Mouse (Mus musculus): ENCODE data around the gene Lypd5. TPM values are rescaled to one million over a fixed set of nuclear protein-coding genes. Genes with fewer than 3 reads are reported as not detected.
"Not testable (repeated sequence)": the region's sequence is repeated elsewhere in the genome, so short reads cannot be mapped to it uniquely, and the experiment has no call there.

The Lypd5 gene
- polyA plus RNA-seq, 1 experiment from 2014 or later: not detected

DNA sequence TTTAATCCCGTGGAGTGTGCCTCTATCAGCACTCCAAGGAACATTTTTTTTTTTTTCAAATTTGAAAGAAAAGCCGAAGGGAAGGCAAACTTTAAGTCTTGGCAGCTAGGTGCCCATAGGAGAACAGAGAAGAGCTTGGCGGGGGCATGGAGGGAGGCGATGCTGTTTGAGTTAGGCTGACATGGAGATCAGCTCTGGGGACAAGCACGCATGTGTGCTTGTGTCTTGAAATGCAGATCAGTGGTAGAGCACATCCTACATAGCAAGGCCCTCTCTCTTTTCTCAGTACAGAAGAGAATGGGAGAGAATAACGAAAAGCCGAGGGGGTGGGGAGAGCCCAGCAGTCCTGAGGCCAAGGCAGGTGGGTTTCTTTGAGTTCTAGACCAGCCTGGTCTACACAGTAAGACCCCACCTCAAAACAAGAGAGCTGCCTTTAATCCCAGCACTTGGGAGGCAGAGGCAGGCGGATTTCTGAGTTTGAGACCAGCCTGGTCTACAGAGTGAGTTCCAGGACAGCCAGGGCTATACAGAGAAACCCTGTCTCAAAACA lies 49.4 kb downstream of the Lypd5 start:
- Histone ChIP-seq H3K27ac (replicated peaks; ENCODE audit: low read depth, low read length) (no peak overlapping the region), H3K9ac (replicated peaks; ENCODE audit: low read length) (no peak overlapping the region), H3K4me1 (ENCODE audit: control insufficient read depth, insufficient read depth, low read length) (no peaks in the 10 kb centered on the region), H3K4me2 (ENCODE audit: low read length) (no peak overlapping the region), H3K9me3 (ENCODE audit: control insufficient read depth, low read length) (no peaks in the 10 kb centered on the region), H3K27me3 (ENCODE audit: control insufficient read depth, insufficient read depth, low read length) (no peaks in the 10 kb centered on the region), H3K4me3 (replicated peaks; ENCODE audit: low read depth, low read length) (no peak overlapping the region), H3K36me3 (ENCODE audit: control insufficient read depth, insufficient read depth, low read length) (peaks cover 1% of the 10 kb centered on the region)
- ATAC-seq (ENCODE audit: low FRiP score, low TSS enrichment) (no peak), DNase-seq (no peak)
- 94% methylated on average over 8 of the region's 8 CpGs for WGBS

DNA sequence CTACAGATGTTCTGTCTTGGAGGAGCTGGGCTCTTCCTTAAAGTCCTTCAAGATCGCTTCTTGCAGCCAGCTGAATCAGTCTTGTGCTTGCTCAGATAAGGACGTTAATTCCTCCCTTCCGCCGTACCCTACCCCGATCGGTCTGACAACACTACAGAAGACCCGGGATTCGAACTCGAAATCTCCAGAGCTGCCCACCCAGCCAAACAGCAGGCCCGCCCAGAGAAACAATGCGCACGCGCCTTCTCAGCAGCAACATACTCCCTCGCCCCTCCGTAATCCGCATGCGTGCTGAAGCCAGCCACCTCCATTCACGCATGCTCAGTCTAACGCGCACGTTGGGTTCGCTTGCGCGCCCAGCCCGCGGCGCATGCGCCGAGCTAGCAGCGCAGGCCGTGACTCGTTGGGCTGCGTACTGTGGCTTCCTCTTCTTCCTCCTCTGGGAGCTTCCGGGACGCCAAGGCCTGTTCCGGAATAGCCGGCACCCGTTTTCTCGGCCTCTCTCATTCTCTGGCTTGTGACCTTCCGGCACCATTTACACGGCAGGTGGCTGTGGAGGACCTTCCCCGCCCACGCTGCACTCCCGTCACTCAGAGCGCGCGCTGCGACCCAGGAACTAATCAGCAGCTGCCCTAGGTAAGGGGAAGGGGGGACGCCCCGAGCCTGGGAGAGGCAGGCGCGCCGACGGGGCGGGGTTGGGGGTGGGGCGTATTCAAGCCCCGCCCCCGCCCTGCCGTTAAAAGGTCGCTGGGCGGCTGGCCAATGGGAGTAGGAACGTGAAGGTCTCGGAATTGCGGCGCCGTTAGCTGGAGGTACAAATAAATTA lies 50.5 kb downstream of the Lypd5 start, which contains the start of gene Smg9:
Smg9 (plus strand) TSS at position 364 of the 826 bp plus-strand sequence.
- H3K9me3 ChIP-seq (ENCODE audit: control insufficient read depth, low read length): no peaks in the 10 kb centered on the region
- DNase-seq (peak; percentile 100), ATAC-seq (ENCODE audit: low FRiP score, low TSS enrichment) (peak; percentile 95)
- peak within 1 kb of the TSS; percentile 61 for H3K4me3 ChIP-seq (replicated peaks; ENCODE audit: low read depth, low read length)
- H3K9ac ChIP-seq (replicated peaks; ENCODE audit: low read length): peak within 1 kb of the TSS; percentile 73
- no peaks in the 10 kb centered on the region for H3K4me1 ChIP-seq (ENCODE audit: control insufficient read depth, insufficient read depth, low read length)
- peak within 1 kb of the TSS; percentile 97 for H3K27ac ChIP-seq (replicated peaks; ENCODE audit: low read depth, low read length)
- no peaks in the 10 kb centered on the region for H3K27me3 ChIP-seq (ENCODE audit: control insufficient read depth, insufficient read depth, low read length)
- peaks cover 10% of the 10 kb centered on the region for H3K36me3 ChIP-seq (ENCODE audit: control insufficient read depth, insufficient read depth, low read length)
- H3K4me2 ChIP-seq (ENCODE audit: low read length): peak within 1 kb of the TSS; percentile 60
- 2% methylated on average over 66 of the region's 66 CpGs for WGBS

DNA sequence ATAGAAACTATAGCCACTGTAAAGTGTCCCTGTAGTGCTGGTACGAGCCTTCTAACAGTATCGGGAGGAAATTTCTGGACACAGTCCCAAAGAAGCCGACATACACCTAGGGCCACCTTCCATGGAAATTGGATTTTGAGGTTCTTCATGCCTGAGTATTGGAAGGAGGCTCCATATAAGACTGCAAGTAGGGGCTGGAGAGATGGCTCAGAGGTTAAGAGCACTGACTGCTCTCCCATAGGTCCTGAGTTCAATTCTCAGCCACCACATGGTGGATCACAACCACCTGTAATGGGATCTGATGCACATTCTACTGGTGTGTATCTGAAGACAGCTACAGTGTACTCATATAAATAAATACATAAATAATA lies 51.1 kb downstream of the Lypd5 start:
- Histone ChIP-seq H3K4me3 (replicated peaks; ENCODE audit: low read depth, low read length) (peak overlapping the region; percentile 61), H3K9ac (replicated peaks; ENCODE audit: low read length) (peak overlapping the region; percentile 73), H3K27me3 (ENCODE audit: control insufficient read depth, insufficient read depth, low read length) (no peaks in the 10 kb centered on the region), H3K27ac (replicated peaks; ENCODE audit: low read depth, low read length) (peak overlapping the region; percentile 97), H3K9me3 (ENCODE audit: control insufficient read depth, low read length) (no peaks in the 10 kb centered on the region), H3K36me3 (ENCODE audit: control insufficient read depth, insufficient read depth, low read length) (peaks cover 16% of the 10 kb centered on the region), H3K4me2 (ENCODE audit: low read length) (peak overlapping the region; percentile 60), H3K4me1 (ENCODE audit: control insufficient read depth, insufficient read depth, low read length) (no peaks in the 10 kb centered on the region)
- WGBS: 20% methylated on average over 3 of the region's 3 CpGs
- DNase-seq (no peak), ATAC-seq (ENCODE audit: low FRiP score, low TSS enrichment) (no peak)

DNA sequence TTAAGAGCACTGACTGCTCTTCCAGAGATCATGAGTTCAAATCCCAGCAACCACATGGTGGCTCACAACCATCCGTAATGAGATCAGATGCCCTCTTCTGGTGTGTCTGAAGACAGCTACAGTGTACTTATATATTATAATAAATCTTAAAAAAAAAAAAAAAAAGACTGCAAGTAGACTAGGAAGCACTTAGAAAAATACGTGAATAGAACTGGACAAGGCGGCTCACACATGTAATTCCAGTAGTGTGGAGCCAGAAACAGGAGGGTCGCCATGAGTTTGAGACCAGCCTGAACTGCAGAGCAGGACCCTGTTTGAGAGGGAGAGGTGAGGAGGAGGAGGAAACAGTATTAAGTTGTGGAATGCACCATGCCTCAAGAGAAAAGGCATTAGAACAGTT lies 51.5 kb downstream of the Lypd5 start:
- 93% methylated on average over 4 of the region's 4 CpGs for WGBS
- H3K4me3 ChIP-seq (replicated peaks; ENCODE audit: low read depth, low read length): peak overlapping the region; percentile 61; the same call in 1 of the 2 replicates
- DNase-seq; H3K27ac ChIP-seq (replicated peaks; ENCODE audit: low read depth, low read length); H3K9ac ChIP-seq (replicated peaks; ENCODE audit: low read length); H3K9me3 ChIP-seq (ENCODE audit: control insufficient read depth, low read length); H3K27me3 ChIP-seq (ENCODE audit: control insufficient read depth, insufficient read depth, low read length); H3K4me1 ChIP-seq (ENCODE audit: control insufficient read depth, insufficient read depth, low read length); ATAC-seq (ENCODE audit: low FRiP score, low TSS enrichment): not testable (repeated sequence)
- H3K36me3 ChIP-seq (ENCODE audit: control insufficient read depth, insufficient read depth, low read length): peaks cover 19% of the 10 kb centered on the region
- H3K4me2 ChIP-seq (ENCODE audit: low read length): peak overlapping the region; percentile 60

DNA sequence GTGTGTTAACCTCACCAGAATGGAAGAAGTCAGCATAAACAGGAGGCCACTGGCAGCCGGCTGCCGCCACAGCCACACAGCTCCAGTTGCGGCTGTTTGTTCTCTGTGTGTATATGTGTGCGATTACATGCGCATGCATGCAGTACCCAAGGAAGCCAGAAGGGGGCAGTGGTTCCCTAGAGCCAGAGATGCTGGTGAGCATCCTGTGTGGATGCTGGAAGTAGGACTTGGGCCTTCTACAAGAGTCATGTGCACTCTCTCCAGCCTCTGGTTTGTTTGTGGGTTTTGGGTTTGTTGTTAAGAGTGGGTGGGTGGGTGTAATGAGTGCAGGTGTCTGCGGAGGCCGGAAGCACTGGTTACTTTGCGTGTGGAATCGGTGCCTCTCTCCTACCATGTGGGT lies 53.9 kb downstream of the Lypd5 start:
- peaks cover 36% of the 10 kb centered on the region for H3K36me3 ChIP-seq (ENCODE audit: control insufficient read depth, insufficient read depth, low read length)

More for the DNA sequence above, 53.9 kb downstream of the Lypd5 start:
- no peaks in the 10 kb centered on the region for H3K9me3 ChIP-seq (ENCODE audit: control insufficient read depth, low read length)
- no peak overlapping the region for H3K4me2 ChIP-seq (ENCODE audit: low read length)
- DNase-seq: no peak
- no peaks in the 10 kb centered on the region for H3K4me1 ChIP-seq (ENCODE audit: control insufficient read depth, insufficient read depth, low read length)
- no peak overlapping the region for H3K9ac ChIP-seq (replicated peaks; ENCODE audit: low read length)
- H3K27me3 ChIP-seq (ENCODE audit: control insufficient read depth, insufficient read depth, low read length): no peaks in the 10 kb centered on the region
- H3K4me3 ChIP-seq (replicated peaks; ENCODE audit: low read depth, low read length): no peak overlapping the region
- 99% methylated on average over 9 of the region's 9 CpGs for WGBS
- no peak for ATAC-seq (ENCODE audit: low FRiP score, low TSS enrichment)
- H3K27ac ChIP-seq (replicated peaks; ENCODE audit: low read depth, low read length): no peak overlapping the region

Small RNA genes within 50 kb of the gene (microRNA-seq; reads per million reads assigned to microRNA genes)
- gene Gm27592: not detected

Other genes starting within 250 kb of the Lypd5 start
- gene Zfp112, start 236.9 kb upstream of the Lypd5 start, polyA plus RNA-seq (2014; fragmentation: Nextera tagmentation; extraction: Ambion mirVana): 7.6 and 8.3 TPM in 2 replicates
- 25.5 and 26.5 TPM in 2 replicates for gene Zfp235, start 215.0 kb upstream of the Lypd5 start, polyA plus RNA-seq (2014; fragmentation: Nextera tagmentation; extraction: Ambion mirVana)
- gene Zfp114, start 174.1 kb upstream of the Lypd5 start, polyA plus RNA-seq (2014; fragmentation: Nextera tagmentation; extraction: Ambion mirVana): 2.5 and 4.3 TPM in 2 replicates
- 3.1 and 6.6 TPM in 2 replicates for gene Zfp111, start 137.8 kb upstream of the Lypd5 start, polyA plus RNA-seq (2014; fragmentation: Nextera tagmentation; extraction: Ambion mirVana)
- gene Zfp109, start 111.6 kb upstream of the Lypd5 start, polyA plus RNA-seq (2014; fragmentation: Nextera tagmentation; extraction: Ambion mirVana): 2.7 and 3.7 TPM in 2 replicates
- gene Zfp108, start 94.4 kb upstream of the Lypd5 start, polyA plus RNA-seq (2014; fragmentation: Nextera tagmentation; extraction: Ambion mirVana): 6.2 and 6.6 TPM in 2 replicates
- 5.9 and 8.7 TPM in 2 replicates for gene Zfp93, start 78.8 kb upstream of the Lypd5 start, polyA plus RNA-seq (2014; fragmentation: Nextera tagmentation; extraction: Ambion mirVana)
- gene Zfp61, start 48.0 kb upstream of the Lypd5 start, polyA plus RNA-seq (2014; fragmentation: Nextera tagmentation; extraction: Ambion mirVana): 34.2 and 34.3 TPM in 2 replicates
- 18.9 and 19.2 TPM in 2 replicates for gene Zfp94, start 32.5 kb upstream of the Lypd5 start, polyA plus RNA-seq (2014; fragmentation: Nextera tagmentation; extraction: Ambion mirVana)
- gene Tescl, start 15.3 kb upstream of the Lypd5 start, polyA plus RNA-seq (2014; fragmentation: Nextera tagmentation; extraction: Ambion mirVana): not detected in 2 replicates
- 0.43 and 0.45 TPM in 2 replicates for gene Kcnn4, start 21.1 kb downstream of the Lypd5 start, polyA plus RNA-seq (2014; fragmentation: Nextera tagmentation; extraction: Ambion mirVana)
- 32.9 and 33.3 TPM in 2 replicates for gene Smg9, start 50.4 kb downstream of the Lypd5 start, polyA plus RNA-seq (2014; fragmentation: Nextera tagmentation; extraction: Ambion mirVana)
- gene Irgc1, start 103.1 kb downstream of the Lypd5 start, polyA plus RNA-seq (2014; fragmentation: Nextera tagmentation; extraction: Ambion mirVana): not detected in 2 replicates
- gene Plaur, start 113.3 kb downstream of the Lypd5 start, polyA plus RNA-seq (2014; fragmentation: Nextera tagmentation; extraction: Ambion mirVana): 1.1 and 2.6 TPM in 2 replicates
- gene Cadm4, start 132.8 kb downstream of the Lypd5 start, polyA plus RNA-seq (2014; fragmentation: Nextera tagmentation; extraction: Ambion mirVana): 26.2 and 63.4 TPM in 2 replicates
- 216 and 303 TPM in 2 replicates for gene Zfp428, start 157.8 kb downstream of the Lypd5 start, polyA plus RNA-seq (2014; fragmentation: Nextera tagmentation; extraction: Ambion mirVana)
- 0.93 and 1.8 TPM in 2 replicates for gene AC161166.1, start 163.3 kb downstream of the Lypd5 start, polyA plus RNA-seq (2014; fragmentation: Nextera tagmentation; extraction: Ambion mirVana)
- gene Irgq, start 181.5 kb downstream of the Lypd5 start, polyA plus RNA-seq (2014; fragmentation: Nextera tagmentation; extraction: Ambion mirVana): 24.6 and 30.3 TPM in 2 replicates
- not detected in 2 replicates for gene Pinlyp, start 196.9 kb downstream of the Lypd5 start, polyA plus RNA-seq (2014; fragmentation: Nextera tagmentation; extraction: Ambion mirVana)
- 55.0 and 55.8 TPM in 2 replicates for gene Xrcc1, start 197.1 kb downstream of the Lypd5 start, polyA plus RNA-seq (2014; fragmentation: Nextera tagmentation; extraction: Ambion mirVana)
- gene Ethe1, start 238.3 kb downstream of the Lypd5 start, polyA plus RNA-seq (2014; fragmentation: Nextera tagmentation; extraction: Ambion mirVana): 18.5 and 24.2 TPM in 2 replicates
- 9.2 and 12.1 TPM in 2 replicates for gene Zfp575, start 238.4 kb downstream of the Lypd5 start, polyA plus RNA-seq (2014; fragmentation: Nextera tagmentation; extraction: Ambion mirVana)

Measured in midbrain, embryonic 14.5 days (tissue).